Mouse (Mus musculus): ENCODE data around the gene Gm10260.

The Gm10260 gene

DNA sequence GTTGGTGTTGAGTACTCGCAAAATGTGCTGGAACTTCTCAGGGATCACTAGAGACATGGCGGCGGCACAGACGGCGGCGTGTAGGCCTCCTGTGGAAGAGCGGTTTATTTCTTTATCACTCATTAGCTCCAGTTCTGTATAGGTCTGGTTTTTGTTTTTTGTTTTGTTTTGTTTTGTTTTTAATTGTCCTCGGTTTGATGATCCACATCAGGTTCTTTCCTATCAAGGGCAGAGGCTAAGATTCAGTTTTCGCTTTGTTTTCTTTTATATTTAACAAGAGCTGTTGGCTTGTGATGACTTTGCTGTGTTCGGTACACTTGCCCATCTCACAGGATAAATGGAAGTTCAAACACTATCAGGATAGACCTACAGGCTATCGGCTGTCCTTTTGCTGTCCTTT, at the start of gene Gm10260:
TSS of gene Gm10260 (minus strand) at position 101 of the 400 bp plus-strand sequence.
- DNase-seq, result no peak

DNA sequence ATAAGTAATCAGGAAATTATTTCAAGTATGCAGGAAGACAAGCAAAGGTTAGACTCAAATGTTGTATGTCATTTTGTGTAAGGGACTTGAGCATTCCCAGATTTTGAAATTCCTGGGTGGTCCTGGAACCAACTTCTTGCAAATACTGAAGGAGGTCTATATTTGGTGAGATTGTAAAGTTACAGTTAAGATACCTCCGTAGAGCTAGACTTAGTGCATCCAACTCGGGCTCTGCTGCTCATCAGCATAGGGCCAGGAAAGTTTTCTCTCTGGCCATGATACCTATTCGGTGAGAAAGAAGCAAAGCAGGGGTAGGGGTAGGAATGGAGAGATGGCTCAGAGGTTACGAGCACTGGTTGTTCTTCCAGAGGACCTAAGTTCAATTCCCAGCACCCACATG, 49.4 kb upstream of the Gm10260 start:
- DNase-seq, result no peak

DNA sequence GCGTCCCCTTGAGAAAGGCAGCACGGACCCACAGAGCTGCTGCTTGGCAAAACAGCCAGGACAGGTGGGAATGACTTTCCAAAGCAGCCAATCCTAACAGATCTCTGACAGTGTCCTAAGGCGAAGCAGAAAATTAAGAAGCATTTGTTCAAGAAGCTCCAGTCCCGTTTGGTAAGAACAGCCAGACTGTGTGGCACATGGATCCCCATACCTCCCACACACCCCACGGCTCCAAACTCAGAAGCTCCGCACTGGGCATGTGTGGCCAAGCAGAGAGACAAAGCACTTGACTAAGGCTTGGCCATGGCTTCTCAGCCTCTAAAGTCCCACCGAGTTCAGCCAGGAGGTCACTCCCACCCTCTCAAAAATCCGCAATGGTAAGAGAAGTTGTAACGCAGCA, 45.5 kb upstream of the Gm10260 start:
- DNase-seq, result peak; percentile 18

DNA sequence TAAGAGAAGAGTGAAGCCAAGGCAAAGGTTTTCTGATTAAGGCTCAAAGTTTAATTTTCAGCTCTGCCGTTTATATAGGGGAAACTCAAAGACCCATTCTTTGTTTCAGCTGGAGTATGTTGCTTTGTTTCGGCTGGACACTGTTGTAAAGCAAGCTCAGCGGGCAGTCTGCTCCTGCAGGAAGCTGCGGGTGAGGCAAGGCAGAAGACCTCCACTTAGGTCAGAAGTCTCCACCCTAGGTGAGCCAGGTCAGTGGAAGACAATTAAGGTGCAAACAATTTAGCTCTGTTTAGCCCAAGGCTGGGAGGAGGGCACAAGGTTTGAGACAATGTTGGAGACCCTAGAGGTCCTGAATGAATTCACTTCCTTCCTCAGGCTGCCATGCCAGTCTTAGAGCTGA, 42.0 kb upstream of the Gm10260 start:
- no peak for DNase-seq

DNA sequence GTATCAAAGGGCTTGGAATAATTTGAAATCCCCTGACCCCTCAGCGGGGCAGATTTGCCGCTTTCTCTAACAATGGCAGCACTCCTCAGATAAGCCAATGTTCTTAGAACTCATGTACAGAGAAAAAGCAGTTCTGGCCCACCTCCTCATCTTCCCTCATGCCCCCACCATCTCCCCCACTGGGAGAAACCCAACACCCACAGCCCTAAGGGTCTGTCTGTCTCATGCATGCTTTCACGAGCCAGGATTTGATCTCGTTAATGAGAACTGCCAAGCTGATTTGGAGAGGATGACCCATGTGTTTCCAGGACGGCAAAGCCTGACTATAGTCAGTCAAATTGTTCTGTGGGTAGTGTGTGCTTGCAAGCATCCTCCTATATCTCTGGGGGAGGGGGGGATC, 37.0 kb upstream of the Gm10260 start:
- DNase-seq, result no peak

DNA sequence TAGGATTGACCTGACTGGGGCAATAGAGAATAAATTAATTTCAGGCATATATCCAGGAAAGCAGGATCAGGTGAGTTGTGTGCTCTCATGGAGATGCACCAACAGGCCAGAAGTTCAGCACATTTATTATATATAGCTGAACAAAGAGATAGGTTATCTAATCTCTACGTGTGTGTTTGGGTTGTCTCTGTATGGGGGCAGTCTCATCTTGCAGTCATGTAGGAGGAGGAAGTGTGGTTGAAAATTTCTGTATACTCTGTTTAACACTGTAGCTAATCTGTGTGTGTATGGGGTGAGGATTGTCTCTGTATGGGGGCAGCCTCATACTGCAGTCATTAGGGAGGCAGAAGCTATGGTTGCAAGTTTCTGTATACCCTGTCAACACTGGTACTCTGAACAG, 34.3 kb upstream of the Gm10260 start:
- DNase-seq, result no peak

DNA sequence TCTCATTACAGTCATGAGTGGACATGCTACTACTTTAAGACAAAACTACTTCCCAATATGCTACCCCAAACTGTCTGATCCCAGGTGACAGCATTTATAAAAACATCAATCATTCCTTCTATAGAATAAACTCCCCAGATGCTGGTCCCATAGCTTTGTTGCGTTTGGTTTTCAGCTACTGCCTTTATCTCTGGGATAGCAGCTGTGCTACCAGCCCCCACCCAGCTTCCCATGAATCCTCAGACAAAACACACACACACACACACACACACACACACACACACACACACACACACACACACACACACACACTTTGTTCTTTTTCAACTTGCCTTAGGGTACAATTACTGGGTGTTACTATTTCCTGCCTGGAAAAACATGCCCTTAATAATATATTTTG, 33.5 kb upstream of the Gm10260 start:
- no peak for DNase-seq

DNA sequence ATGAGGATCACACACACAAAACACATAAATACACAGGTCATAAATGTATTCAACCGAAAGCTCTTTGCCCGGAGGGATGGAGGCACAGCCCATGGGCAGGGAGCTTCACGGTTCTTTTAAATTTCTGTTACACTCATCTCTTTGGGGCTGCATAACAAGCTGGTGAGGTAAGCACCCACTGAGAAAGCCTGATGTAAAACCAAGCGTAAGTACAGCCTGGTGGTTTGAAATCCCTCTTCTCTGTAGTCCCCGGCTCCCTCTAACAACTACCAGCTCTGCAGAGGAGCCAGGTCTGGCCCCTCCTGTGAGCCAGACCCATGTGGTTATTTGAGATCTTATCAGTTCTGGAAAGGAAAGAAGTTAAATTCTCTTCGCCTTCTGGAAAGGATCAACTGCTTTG, 31.2 kb upstream of the Gm10260 start:
- DNase-seq, result no peak

DNA sequence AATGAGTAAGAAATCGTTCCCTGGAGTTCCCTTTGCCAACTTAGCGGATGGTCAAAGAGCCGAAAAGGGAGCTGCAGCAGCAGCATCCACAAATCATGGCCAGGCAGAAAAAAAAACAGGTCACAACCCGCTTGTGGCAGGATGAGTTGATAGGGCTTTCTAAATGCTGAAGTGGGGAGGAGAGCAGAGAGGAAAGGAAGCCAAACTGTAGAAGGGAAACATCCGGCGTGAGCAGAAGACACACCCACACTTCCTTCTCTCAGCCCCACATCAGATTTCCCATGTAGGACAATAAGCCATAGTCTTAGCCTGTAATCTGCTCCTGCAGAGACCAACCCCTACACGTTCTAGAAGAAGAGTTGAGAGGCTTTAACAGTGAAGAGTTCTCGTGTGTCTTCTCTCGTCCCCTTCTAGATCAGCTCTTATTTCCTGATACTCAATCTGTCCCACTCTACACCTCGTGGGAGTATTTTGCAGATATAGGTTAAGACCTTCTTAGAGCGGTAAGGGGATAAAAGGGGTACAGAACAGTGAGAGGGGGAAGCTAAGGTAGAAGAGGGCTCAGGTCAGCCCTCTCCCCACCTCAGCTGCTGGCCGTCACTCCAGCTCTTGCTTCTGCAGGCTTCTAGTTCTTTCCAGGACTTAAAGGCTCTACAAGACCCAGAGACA, 29.5 kb upstream of the Gm10260 start:
- DNase-seq, result no peak

DNA sequence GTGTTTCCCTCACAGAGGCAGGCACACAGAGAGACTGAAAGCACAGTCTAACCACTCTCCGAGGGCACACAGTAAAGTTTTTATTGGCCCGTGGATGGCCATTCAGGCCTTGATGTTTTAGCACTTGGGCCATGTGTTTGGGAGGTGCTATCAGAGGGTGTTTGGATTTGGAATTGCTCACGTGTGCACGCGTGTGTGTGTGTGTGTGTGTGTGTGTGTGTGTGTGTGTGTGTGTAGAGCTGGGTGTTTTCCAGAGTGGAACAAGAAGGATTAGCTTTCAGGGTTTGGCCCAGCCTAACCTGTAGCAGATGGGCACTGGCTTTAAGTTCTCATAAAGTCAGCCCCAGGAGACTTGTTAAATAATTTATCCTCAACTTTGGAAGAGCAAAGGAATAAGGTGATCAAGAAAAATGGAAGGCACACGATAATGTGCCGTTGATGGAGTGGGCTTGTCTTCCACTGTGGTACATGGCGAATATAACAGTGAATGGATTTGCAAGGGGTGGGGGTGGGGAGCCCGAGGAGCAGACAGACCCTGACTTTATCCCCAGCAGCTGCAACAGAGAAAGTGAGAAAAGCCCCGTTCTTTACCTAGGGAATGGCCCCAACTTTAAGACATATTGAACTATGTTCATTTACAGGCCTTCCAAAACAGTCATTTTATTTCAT, 24.9 kb upstream of the Gm10260 start:
- no peak for DNase-seq

DNA sequence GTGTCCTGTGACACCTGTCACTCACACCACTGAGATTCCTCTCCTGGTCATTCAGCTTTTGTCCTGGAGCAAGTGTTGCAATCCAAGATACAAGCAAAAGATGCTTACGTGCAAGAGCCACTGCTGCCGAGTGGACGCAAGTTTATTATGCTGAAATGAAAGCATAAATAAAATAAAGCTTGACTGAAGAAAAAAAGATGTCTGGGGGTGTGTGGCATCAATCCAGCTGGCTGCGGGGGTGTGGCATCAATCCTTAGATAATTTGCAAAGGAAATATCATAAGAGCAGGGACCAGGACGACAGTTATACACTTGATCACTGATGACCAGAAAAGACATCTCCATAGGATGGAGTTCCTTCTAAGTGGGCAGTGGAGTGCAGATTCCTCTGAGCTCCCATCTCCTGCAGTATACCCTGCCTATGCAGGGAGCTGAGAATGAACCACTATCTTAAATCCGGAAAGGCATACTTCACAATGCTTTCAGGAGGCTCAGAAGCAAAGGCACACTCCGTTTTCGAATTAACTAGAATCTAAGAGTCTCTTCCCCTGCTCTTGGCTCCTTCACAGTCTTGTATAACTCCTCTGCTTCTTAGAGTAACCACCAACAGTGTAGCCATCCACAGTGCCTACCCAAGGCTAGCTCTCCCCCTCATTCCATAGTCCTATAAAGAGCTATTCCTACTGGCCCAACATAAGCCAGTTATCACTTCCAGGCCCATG, 23.2 kb upstream of the Gm10260 start:
- DNase-seq, result no peak

DNA sequence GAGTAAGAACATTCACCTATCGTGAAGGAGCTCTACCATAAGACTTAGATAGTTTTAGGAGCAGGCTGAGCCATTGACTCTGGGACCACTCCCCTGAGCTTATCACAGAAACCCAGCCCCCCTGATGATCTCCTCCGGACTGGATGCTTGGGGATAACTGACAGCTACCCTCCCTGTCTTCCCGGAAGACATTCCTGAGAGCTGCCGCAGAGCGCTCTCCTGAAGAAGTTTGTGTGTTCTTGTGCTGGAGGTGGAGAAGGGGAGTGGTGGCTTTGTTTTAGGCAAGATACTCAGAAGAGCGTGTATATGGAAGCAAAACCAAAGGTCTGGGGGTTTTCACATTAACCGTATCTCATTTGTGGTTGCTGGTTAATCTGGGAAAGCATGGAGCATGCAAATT, 21.6 kb upstream of the Gm10260 start:
- no peak for DNase-seq

DNA sequence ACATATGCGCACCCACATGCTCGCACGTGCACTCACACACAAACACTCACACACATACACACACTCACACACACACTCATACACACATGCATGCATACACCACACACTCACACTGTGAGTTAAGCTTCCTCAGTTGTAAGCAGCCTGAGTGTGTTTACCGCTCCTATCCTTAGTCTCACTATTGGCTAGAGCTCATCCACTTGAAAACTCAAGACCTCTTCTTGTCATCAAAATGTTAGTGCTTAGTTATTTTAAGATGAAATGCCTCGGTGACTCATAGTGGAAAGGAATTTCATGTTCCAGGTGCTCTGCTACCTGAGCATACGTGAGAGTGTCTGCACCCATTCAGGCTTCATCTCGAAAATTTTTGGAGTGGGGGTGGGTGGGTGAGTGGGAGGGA, 21.2 kb upstream of the Gm10260 start:
- DNase-seq, result no peak

DNA sequence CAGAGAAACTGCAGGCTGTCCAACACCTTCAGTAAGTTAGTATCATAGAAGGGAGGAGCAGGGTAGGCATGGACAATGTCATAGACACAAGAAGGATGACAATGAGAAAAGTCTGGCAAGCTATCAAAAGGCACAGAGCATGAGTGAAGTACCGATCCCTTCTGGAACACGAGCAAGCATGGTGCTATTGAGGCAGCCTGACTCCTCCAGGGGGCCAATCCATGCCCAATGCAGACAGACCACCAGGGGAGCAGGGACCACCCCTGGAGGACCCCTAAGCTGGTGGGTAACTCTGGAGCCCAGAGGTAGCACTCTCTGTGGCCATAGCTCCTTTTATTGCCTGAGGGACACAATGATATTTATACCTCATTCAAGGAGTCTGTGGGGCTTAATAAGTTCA, 20.1 kb upstream of the Gm10260 start:
- DNase-seq, result no peak

DNA sequence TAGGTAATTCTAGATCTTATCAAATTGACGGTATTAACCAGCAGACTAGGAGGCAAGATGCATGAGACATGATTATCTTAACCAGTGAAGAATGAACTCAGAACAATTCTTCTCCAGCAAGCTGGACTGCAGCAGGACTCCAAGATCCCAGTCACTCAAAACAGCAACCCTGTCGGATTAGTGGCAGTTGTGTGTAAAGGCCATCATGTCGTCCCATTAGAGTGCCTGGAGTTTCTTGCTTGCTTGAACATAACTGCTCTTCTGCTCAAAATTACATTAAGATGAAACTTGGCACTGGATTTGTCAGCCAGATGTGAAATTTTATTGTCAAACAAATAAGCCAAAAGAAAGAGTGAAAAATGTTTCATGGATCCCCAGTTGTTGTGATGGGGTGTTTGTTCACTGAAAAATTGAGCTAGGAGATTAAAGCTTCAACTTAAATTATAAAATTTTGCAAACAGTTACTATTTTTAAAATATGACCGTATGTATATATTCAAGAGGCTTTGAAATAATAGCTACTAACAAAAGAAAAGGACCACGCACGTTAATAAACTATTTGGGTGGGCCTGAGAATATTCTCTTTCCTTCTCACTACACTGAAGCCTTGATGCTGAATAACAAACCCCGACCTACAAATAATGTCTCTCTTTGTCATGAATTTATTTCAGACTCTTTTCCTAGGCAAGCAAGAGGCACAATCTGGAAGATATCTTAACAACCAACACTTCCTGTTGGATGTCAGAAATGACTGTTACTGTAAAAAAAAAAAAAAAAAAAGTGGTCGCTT, 19.4 kb upstream of the Gm10260 start:
- DNase-seq, result no peak

DNA sequence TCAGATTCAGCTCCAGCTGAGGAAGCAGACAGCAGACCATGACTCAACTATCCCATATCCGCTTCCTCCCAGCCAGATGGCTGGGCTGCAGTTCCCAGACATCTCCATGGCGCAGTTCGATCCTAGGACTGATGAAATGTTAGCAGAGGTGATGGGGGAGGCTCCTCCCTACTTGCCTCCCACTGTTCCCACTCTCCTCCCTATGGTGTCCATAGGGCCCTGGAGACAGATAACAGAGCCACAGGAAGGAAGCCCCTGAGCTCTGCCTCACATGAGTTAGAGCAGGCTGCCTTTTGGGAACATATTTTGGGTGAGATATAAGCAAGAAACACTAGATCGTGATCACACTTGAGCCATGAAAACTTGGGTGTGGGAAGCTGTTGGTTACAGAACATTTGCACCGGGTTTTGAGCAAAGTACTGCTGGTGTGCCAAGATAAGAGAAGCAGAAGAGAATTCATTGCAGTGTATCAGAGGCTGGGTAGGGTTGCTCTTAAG, 18.3 kb upstream of the Gm10260 start:
- DNase-seq, result peak; percentile 67

DNA sequence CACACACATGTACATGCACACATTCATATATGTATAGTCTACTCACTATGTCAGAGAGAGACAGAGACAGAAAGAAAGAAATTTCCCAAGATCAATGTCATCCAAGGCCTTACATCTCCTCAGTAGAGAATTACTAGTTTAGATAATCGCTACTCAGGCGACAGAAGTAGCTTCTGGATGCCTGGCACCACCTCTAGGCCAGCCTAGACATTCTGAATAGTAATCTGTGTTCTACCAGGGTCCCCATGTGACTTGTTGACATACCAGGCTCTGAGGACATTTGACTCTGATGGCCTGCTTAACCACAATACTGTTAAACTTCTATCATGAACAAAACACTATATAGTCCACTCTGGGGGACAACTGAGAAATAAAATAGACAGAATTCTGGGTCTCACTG, 17.2 kb upstream of the Gm10260 start:
- DNase-seq, result no peak

DNA sequence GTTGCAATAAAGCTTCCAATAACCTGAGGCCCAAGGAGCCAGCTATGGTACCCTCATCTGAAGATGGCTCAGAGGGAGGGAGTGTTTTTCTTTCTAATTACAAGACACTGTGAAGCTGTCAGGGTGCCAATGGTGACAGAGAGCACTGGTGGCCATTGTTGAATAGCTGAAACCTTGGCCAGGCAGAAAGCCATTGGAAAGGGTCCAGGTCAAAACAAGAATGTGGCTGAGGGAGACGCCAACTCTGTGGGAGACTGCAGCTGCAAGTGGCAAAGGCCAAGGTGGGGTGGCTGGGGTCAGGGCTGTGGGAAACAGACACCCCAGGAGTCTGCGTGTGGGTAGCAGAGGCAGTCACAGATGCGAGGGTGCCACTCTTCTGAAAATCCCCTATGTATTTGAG, 16.3 kb upstream of the Gm10260 start:
- no peak for DNase-seq

DNA sequence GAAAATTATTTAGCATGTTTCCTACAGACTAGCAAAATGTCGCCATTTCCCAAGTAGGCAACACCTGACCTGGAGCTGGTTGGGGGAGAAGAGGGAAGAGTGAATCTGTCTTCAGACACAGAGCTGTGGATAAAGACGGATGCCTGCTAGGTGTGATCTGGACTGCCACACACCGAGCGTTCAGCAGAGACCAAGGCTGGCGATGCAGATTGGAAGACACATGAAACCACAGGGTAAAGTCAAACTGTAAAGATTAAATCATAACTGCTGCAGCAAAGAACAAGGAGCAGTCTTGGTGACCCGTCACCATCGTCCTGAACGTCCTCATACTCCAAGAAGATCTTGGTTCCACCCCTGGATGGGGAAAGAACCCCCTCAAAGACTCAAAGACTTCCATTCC, 15.5 kb upstream of the Gm10260 start:
- DNase-seq, result no peak

DNA sequence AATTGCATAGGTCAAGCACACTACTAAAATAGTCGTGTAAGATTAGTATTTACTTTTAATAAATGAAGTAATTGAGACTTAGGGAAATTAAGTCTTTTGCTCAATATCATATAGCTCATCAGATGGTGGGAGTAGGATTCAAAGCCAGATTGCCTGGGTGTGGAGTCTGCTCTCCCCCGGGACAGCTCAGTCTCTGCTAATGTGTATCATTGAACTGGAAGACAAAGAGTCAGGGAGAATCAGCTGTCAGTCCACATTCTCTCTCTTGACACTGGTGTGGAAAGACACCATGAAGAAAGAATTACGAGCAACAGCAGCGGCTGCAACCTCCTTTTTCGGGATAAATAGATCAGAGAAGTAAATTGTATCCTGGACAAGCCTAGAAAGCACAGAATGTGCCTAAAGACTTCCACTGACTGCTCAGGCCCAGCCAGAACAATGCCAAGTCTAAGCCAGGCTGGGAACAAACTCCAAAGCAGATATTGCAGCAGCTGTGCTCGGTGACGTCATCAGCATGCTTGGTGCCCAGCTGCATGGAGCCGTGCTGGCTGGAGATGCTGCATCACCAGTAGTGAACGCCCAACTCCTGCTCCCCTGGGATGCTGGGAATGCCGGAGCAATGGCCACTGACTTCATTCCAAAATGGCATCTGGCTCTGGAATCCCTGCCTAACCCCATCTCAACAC, 14.5 kb upstream of the Gm10260 start:
- peak; percentile 61 for DNase-seq

DNA sequence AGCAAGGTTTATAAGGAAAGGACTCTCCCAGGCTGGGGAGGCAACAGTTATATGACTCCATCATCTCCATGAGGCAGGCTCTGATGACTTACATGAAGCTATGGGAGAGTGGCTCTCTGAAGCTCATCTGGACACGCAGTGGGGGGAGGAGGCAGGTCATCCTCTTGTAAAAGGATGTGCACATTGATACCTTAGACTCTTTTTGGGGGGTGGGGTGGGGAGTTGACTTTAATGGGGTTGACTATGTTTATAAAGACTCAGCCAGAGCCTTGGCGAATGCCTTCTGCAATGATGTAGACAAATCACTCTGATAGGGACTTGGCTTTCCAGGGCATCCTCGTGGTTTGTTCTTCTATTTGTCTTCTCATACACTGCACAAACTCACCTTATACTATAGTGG, 8.8 kb upstream of the Gm10260 start:
- DNase-seq, result no peak

DNA sequence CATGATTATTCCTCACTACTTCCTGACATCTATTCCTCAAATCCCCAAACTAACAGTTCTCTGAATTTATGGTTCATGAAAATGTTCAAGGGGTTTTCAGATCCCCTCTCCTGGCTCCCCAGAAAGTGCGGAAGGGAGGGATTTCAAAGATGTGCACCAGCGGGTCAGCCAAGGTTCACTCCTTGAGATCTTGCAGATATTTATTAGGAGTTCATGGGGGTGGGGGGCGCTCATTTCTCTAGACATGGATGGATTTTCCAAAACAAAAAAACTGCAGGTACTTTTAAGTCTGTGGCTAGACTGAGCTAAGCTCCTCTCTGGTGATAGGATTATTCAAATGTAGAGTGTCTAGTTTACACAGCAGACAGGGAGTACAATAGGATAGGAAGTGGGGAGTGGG, 8.4 kb upstream of the Gm10260 start:
- DNase-seq, result no peak
